Mouse (Mus musculus) MEL (cell line): ENCODE data around the gene Styx.

Experiments
- HCFC1 ChIP-seq: IDR thresholded peaks from 2 replicates; pipeline ENCODE4 v1.6.1; 2012; ENCODE audit warnings: low read depth, mild to moderate bottlenecking, inconsistent platforms, low read length, improper control_type of control experiment, moderate library complexity
- USF1 ChIP-seq: IDR thresholded peaks from 2 replicates; pipeline ENCODE4 v1.6.1; 2014; ENCODE audit warnings: low read depth, mild to moderate bottlenecking, inconsistent platforms, low read length, improper control_type of control experiment, moderate library complexity

GRCm38 (mm10) chr14:45416265-45416664, 65.4 kb downstream of the Styx start:
- TF ChIP-seq HCFC1 (no peak), USF1 (no peak)
